Mouse (Mus musculus) midbrain, embryonic 14.5 days (tissue): ENCODE results near the gene Vsig4. TPM values are rescaled to one million over a fixed set of nuclear protein-coding genes. Genes with fewer than 3 reads are reported as not detected.

Experiments
- ATAC-seq: fragments of 200-750 bp; cut with Nextera tagmentation; 2 replicates; pipeline ENCODE4 v1.8.0; 2017; ENCODE audit warnings: moderate number of reproducible peaks, moderate library complexity; ENCODE audit not compliant: low FRiP score, low TSS enrichment
- DNase-seq: peaks from one replicate; pipeline ENCODE4 v3.0.0-alpha.2; 2015
- H3K27ac ChIP-seq: fragments of 300-500 bp; sonication (generic); replicated peaks from 2 replicates; pipeline ENCODE4 v1.5.1; 2014; ENCODE audit warnings: mild to moderate bottlenecking, low read depth, low read length, moderate library complexity
- H3K27me3 ChIP-seq: fragments of 300-500 bp; sonication (generic); 2 replicates; pipeline ENCODE4 v1.6.1; 2014; ENCODE audit warnings: low read length, control low read depth, mixed read lengths; ENCODE audit not compliant: control insufficient read depth, insufficient read depth
- H3K36me3 ChIP-seq: fragments of 300-500 bp; sonication (generic); 2 replicates; pipeline ENCODE4 v1.6.1; 2014; ENCODE audit warnings: low read length, control low read depth; ENCODE audit not compliant: control insufficient read depth, insufficient read depth
- H3K4me1 ChIP-seq: fragments of 300-500 bp; sonication (generic); 2 replicates; pipeline ENCODE4 v1.6.1; 2014; ENCODE audit warnings: mild to moderate bottlenecking, antibody characterized with exemption, low read length, control low read depth; ENCODE audit not compliant: control insufficient read depth, insufficient read depth
- H3K4me2 ChIP-seq: fragments of 300-500 bp; sonication (generic); 2 replicates; pipeline ENCODE4 v1.6.1; 2014; ENCODE audit warnings: mild to moderate bottlenecking, low read length, moderate library complexity
- H3K4me3 ChIP-seq: fragments of 300-500 bp; sonication (generic); replicated peaks from 2 replicates; pipeline ENCODE4 v1.5.1; 2014; ENCODE audit warnings: low read depth, low read length
- H3K9ac ChIP-seq: fragments of 300-500 bp; sonication (generic); replicated peaks from 2 replicates; pipeline ENCODE4 v1.6.1; 2014; ENCODE audit warnings: mild to moderate bottlenecking, low read length, moderate library complexity
- H3K9me3 ChIP-seq: fragments of 300-500 bp; sonication (generic); 2 replicates; pipeline ENCODE4 v1.6.1; 2016; ENCODE audit warnings: low read length, control low read depth, mixed read lengths; ENCODE audit not compliant: control insufficient read depth
- WGBS: fragments of 180-500 bp; shearing (Covaris S2); extraction: QIAGEN DNeasy Blood & Tissue Kit; methylation state at CpG from one replicate; pipeline ENCODE4 v1.1.7; 2014; 5-methylcytosine and 5-hydroxymethylcytosine counted together
- polyA plus RNA-seq: library from polyadenylated mRNA; unstranded; fragments of >200 nt; fragmentation: Nextera tagmentation; extraction: Ambion mirVana; gene quantifications from 2 replicates; pipeline ENCODE4 v1.2.1, GENCODE M21; 2014

Gene Vsig4
- not detected in 2 replicates for polyA plus RNA-seq

GRCm38 (mm10) chrX:96293338-96293737, at the start of gene Vsig4:
Vsig4 (minus strand) TSS chrX:96293438.
- H3K27ac ChIP-seq = no peak within 1 kb of the TSS
- DNase-seq (no peak), ATAC-seq (no peak)
- WGBS = 95% methylated on average over 3 of the region's 3 CpGs
- no peak within 1 kb of the TSS for H3K9ac ChIP-seq
- H3K27me3 ChIP-seq = no peaks in the 10 kb centered on the region
- H3K4me1 ChIP-seq = no peaks in the 10 kb centered on the region
- no peaks in the 10 kb centered on the region for H3K9me3 ChIP-seq
- H3K4me2 ChIP-seq = no peak within 1 kb of the TSS
- no peak within 1 kb of the TSS for H3K4me3 ChIP-seq
- no peaks in the 10 kb centered on the region for H3K36me3 ChIP-seq

GRCm38 (mm10) chrX:96339108-96339507, 45.9 kb upstream of the Vsig4 start:
- no peaks in the 10 kb centered on the region for H3K4me1 ChIP-seq
- no peak for ATAC-seq
- no peak for DNase-seq
- no peak overlapping the region for H3K4me2 ChIP-seq
- H3K4me3 ChIP-seq = no peak overlapping the region
- H3K9ac ChIP-seq = no peak overlapping the region
- no peaks in the 10 kb centered on the region for H3K27me3 ChIP-seq
- H3K9me3 ChIP-seq = no peaks in the 10 kb centered on the region
- no peaks in the 10 kb centered on the region for H3K36me3 ChIP-seq
- WGBS = 80% methylated on average over 2 of the region's 2 CpGs
- no peak overlapping the region for H3K27ac ChIP-seq

GRCm38 (mm10) chrX:96329764-96330163, 36.5 kb upstream of the Vsig4 start:
- Histone ChIP-seq H3K9ac (no peak overlapping the region), H3K36me3 (no peaks in the 10 kb centered on the region), H3K27ac (no peak overlapping the region), H3K4me2 (no peak overlapping the region), H3K4me1 (no peaks in the 10 kb centered on the region), H3K4me3 (no peak overlapping the region), H3K9me3 (no peaks in the 10 kb centered on the region), H3K27me3 (no peaks in the 10 kb centered on the region)
- ATAC-seq (no peak), DNase-seq (peak; percentile 4)
- 55% methylated on average over 4 of the region's 4 CpGs for WGBS

- Histone ChIP-seq H3K4me2 (no peak overlapping the region), H3K9ac (no peak overlapping the region), H3K4me1 (no peaks in the 10 kb centered on the region), H3K27ac (no peak overlapping the region), H3K27me3 (no peaks in the 10 kb centered on the region), H3K9me3 (no peaks in the 10 kb centered on the region), H3K36me3 (no peaks in the 10 kb centered on the region), H3K4me3 (no peak overlapping the region)
- ATAC-seq (no peak), DNase-seq (no peak)
Observed at GRCm38 (mm10) chrX:96256509-96256908, 36.7 kb downstream of the Vsig4 start.

- no peaks in the 10 kb centered on the region for H3K4me1 ChIP-seq
- H3K36me3 ChIP-seq = no peaks in the 10 kb centered on the region
- DNase-seq (no peak), ATAC-seq (no peak)
- H3K4me3 ChIP-seq = no peak overlapping the region
- WGBS = 52% methylated on average over 2 of the region's 2 CpGs
- no peak overlapping the region for H3K27ac ChIP-seq
- H3K4me2 ChIP-seq = no peak overlapping the region
- no peaks in the 10 kb centered on the region for H3K9me3 ChIP-seq
- H3K9ac ChIP-seq = no peak overlapping the region
- H3K27me3 ChIP-seq = no peaks in the 10 kb centered on the region
Observed at GRCm38 (mm10) chrX:96239644-96240043, 53.6 kb downstream of the Vsig4 start.

GRCm38 (mm10) chrX:96239037-96239436, 54.2 kb downstream of the Vsig4 start:
- H3K9ac ChIP-seq = no peak overlapping the region
- H3K9me3 ChIP-seq = no peaks in the 10 kb centered on the region
- H3K36me3 ChIP-seq = no peaks in the 10 kb centered on the region
- no peaks in the 10 kb centered on the region for H3K4me1 ChIP-seq
- H3K4me2 ChIP-seq = no peak overlapping the region
- DNase-seq (no peak), ATAC-seq (no peak)
- WGBS = 84% methylated on average over 1 of the region's 1 CpGs
- H3K4me3 ChIP-seq = no peak overlapping the region
- H3K27me3 ChIP-seq = no peaks in the 10 kb centered on the region
- no peak overlapping the region for H3K27ac ChIP-seq

GRCm38 (mm10) chrX:96235775-96236174, 57.5 kb downstream of the Vsig4 start:
- no peak overlapping the region for H3K27ac ChIP-seq
- H3K4me1 ChIP-seq = no peaks in the 10 kb centered on the region
- no peaks in the 10 kb centered on the region for H3K9me3 ChIP-seq
- H3K27me3 ChIP-seq = no peaks in the 10 kb centered on the region
- no peak overlapping the region for H3K9ac ChIP-seq
- ATAC-seq = no peak
- WGBS = 83% methylated on average over 1 of the region's 1 CpGs
- no peaks in the 10 kb centered on the region for H3K36me3 ChIP-seq
- H3K4me3 ChIP-seq = no peak overlapping the region
- no peak overlapping the region for H3K4me2 ChIP-seq
- DNase-seq = no peak

GRCm38 (mm10) chrX:96227030-96227429, 66.2 kb downstream of the Vsig4 start:
- Histone ChIP-seq H3K4me1 (no peaks in the 10 kb centered on the region), H3K36me3 (no peaks in the 10 kb centered on the region), H3K4me2 (no peak overlapping the region), H3K4me3 (no peak overlapping the region), H3K27ac (no peak overlapping the region), H3K9ac (no peak overlapping the region), H3K9me3 (no peaks in the 10 kb centered on the region), H3K27me3 (no peaks in the 10 kb centered on the region)
- ATAC-seq (no peak), DNase-seq (no peak)

GRCm38 (mm10) chrX:96225474-96225873, 67.8 kb downstream of the Vsig4 start:
- DNase-seq (no peak), ATAC-seq (no peak)
- Histone ChIP-seq H3K36me3 (no peaks in the 10 kb centered on the region), H3K4me2 (no peak overlapping the region), H3K27ac (no peak overlapping the region), H3K4me1 (no peaks in the 10 kb centered on the region), H3K9me3 (no peaks in the 10 kb centered on the region), H3K9ac (no peak overlapping the region), H3K27me3 (no peaks in the 10 kb centered on the region), H3K4me3 (no peak overlapping the region)
